Mouse (Mus musculus) left cerebral cortex, adult 18-20 months (tissue): ENCODE measurements around the gene Ccz1. TPM values are rescaled to one million over a fixed set of nuclear protein-coding genes. Genes with fewer than 3 reads are reported as not detected.
"Not testable (repeated sequence)": the region's sequence is repeated elsewhere in the genome, so short reads cannot be mapped to it uniquely, and the experiment has no call there.

Experiments used
- DNase-seq, 2 experiments: peaks; one replicate each; pipeline ENCODE4 v3.0.0; 2021 to 2022; ENCODE audit warnings: low spot score in 2 of 2, mixed read lengths in 1 of 2
- long read RNA-seq, 2 experiments: library from polyadenylated mRNA; stranded (forward); transcript quantifications; one replicate each; pipeline ENCODE4 v2.0.0; 2021
- total RNA-seq, 2 experiments: library from RNA; stranded (reverse); gene quantifications; 2 replicates each; pipeline ENCODE4 v1.2.3; 2021

Gene Ccz1
- total RNA-seq = 10 to 100 TPM; 37.5 to 42.8 TPM
- long read RNA-seq, experiment 1, transcript Ccz1-201 (15 exons, 1,769 nt) = major isoform, 50 of 53 reads
- long read RNA-seq, experiment 1, partial matches to known transcripts = 0 of 53 reads
- long read RNA-seq, experiment 1, other reads (novel, unspliced or antisense) = 3 of 53 reads
- long read RNA-seq, experiment 2, transcript Ccz1-201 (15 exons, 1,769 nt) = major isoform, 25 of 27 reads
- long read RNA-seq, experiment 2, partial matches to known transcripts = 0 of 27 reads
- long read RNA-seq, experiment 2, other reads (novel, unspliced or antisense) = 2 of 27 reads

GRCm38 (mm10) chr5:144014551-144015311 is at the start of gene Ccz1:
TSS of gene Ccz1 (minus strand) at chr5:144014877.
- DNase-seq = peak; percentile 66 to 79

GRCm38 (mm10) chr5:144064093-144064492 is 49.4 kb upstream of the Ccz1 start:
- DNase-seq = no peak

- no peak for DNase-seq
These were observed 39.7 kb upstream of the Ccz1 start for GRCm38 (mm10) chr5:144054340-144054739.

DNA sequence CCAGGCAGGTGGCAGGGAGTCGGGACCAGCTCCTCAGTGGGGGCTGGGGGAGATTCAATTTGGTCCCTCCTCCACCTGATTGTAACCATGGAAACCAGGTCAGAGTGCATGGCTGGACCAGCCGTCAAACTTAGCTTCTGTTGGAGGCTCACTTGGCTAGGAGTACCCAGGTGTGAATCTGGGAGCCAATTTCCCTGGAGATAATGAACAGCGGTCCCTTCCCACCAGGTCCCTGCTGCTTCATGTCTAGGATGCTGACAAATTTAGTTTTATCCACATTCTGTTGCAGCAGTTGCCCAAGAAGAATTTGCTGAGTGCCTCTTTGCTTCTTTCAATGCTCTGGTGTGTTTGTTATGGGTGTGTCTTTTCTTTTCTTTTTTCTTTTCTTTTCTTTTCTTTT is 38.8 kb upstream of the Ccz1 start:
- no peak for DNase-seq

DNA sequence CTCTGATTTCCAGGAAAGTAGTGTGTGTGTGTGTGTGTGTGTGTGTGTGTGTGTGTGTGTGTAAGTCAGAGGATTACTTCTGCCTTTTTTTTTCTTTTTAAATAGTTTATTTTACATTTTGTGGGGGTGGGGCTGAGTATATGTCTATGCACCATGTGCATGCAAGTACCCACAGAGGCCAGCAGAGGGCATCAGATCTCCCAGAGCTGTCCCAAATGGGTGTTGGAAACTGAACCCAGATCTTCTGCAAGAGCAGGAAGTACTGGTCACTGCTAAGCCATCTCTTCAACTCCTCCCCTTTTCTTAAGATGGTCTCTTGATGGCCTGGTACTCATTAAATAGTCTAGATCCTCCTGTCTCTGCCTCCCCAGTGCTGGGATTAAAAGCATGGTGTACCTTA is 36.6 kb upstream of the Ccz1 start:
- DNase-seq = no peak

DNA sequence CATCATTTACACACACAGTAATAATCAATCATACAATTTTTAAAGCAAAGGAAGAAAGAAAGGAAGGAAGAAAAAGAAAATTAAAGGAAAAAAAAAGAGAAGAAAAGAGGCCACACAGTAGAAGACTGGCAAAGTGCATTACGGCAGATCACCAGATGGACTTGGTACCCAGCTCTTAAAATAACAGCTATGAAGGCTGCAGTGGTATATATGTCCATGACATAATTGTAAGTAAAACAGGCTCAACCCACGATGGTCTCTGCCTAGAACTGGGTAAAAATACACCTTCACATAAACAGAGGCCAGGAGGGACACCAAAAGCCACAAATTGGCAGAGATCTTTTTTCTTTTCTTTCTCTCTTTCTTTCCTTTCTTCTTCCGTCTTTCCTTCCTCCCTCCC is 35.2 kb upstream of the Ccz1 start:
- no peak for DNase-seq

DNA sequence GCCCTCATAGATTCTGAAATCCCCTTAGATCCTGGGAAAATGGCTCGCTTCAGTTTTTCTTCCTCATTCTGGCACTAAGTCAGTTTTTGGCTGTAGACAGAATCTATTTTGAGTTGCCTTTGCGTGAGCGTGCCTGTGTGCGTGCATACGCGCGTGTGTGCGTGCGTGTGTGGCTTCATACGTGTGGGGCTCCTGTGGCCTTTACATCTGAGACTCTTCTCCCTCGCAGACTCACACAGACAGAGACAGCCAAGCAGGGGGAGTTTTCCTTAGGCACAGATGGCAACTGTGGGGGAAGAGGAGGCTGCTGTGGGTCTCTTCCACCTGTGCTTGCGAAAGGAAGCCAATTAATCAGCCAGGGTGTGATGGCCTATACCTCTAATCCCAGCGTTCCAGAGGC is 32.6 kb upstream of the Ccz1 start:
- peak; percentile 31 to 51 for DNase-seq

DNA sequence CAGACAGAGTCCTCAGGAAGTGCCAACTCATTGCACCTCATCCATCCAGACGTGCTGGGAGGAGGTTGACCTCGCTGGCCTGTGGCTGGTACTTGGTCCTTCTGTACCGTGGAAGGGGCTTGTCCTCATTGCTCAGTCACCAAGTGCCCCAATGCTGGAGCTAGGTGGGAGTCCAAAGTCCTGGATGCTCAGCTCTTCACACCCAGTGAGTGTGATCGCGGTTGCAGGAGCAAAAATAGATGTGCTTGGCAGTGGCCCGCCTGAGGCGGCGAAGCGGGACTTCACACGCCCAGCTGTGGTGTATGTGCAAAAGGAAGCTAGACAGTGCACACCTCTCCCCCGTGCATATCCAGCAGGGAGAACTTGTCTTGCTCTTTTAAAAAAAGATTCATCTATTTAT is 28.5 kb upstream of the Ccz1 start:
- peak in 1 of 2 experiments; percentile 29 for DNase-seq

DNA sequence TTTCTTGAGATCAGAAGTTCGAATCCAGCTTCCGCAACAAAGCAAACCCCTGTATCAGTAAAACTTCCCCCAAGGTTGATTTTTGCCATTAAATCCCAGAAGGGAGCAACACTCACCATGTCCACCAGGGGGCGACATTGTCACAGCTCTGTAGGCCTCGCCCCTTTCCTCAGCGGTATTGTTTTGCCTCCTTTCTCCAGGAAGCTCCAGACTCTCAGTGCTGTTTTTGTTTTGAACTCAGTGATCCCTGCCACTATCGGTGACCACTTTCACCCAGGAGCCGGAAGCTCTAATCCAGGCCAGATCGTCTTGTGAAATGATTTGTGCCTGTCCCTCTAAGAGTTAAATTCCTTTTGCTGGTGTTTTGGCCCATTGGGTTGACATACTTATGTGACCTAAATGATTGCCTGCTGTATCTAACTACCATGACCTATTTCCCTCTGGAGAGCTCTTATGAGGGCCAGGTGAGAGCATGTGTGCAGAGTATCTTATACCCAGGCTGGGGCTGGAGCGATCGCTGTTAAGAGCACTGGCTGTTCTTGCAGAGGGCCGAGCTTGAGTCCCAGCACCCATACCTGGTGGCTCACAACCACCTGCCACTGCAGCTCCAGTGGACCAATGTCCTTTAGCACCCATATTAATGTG is 26.2 kb upstream of the Ccz1 start:
- DNase-seq = peak; percentile 78

- no peak for DNase-seq
These were observed 25.2 kb upstream of the Ccz1 start for GRCm38 (mm10) chr5:144039886-144040285.

- no peak for DNase-seq
These were observed 24.5 kb upstream of the Ccz1 start for GRCm38 (mm10) chr5:144039156-144039675.

- DNase-seq = peak; percentile 32 to 52
These were observed 22.3 kb upstream of the Ccz1 start for GRCm38 (mm10) chr5:144036952-144037351.

- DNase-seq = peak in 1 of 2 experiments; percentile 47
These were observed 19.9 kb upstream of the Ccz1 start for GRCm38 (mm10) chr5:144034567-144034966.

DNA sequence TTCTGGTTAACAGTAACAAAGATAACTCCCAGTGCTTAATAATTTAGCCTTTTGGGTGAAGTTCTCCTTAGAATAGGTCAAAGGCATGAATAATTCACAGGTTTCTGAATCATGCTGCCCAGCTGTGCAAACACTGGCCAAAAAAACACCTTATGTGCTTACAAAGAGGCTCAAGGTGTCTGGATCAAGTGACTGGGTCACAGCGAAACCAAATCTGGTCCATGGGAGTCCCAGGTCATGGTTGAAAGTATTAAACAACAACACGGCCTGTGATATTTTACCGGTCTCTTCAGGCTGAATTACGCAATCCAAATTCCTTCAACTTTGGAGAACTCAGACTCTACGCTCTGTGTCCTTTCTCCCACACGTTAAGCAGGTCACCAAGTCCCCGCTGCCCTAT is 17.8 kb upstream of the Ccz1 start:
- no peak for DNase-seq

- no peak for DNase-seq
These were observed 12.1 kb upstream of the Ccz1 start, which contains the start of gene Ocm for GRCm38 (mm10) chr5:144026620-144027263. TSS of gene Ocm (minus strand) at chr5:144026670.

DNA sequence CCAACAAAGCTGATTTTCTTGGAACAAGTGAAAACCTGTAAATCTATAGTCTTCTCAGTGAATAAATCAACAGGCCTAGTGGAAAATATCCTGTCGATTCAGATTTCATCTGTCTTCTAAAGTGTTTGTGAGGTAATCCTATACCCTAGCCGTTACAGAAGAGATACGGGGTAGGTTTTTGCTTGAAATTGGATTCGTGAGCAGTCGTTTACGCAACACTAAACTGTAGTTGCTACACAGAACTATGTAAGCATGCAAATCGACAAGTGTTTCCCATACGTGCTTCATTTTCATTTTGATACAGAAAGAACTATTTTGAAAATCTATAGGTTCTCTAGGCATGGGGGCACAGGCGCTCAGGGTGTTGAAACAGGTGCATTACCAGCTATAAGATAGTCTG is 1.2 kb upstream of the Ccz1 start:
- DNase-seq = no peak

DNA sequence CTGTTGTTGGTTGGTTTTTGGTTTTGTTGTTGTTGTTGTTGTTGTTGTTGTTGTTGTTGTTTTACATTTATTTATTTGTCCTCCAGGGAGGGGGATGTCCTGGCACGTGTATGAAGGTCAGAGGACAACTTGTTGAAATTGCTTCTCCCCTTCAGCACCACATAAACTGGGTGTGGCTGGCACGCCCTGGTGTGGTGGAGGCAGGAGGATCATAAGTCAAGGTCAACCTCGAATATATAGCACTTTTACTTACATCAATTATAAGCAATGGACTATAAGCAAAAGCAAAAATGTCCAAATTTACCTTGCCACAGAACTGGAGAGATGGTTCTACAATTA is 604 bp upstream of the Ccz1 start:
- DNase-seq = no peak

- not testable (repeated sequence) for DNase-seq
These were observed 1.1 kb downstream of the Ccz1 start for GRCm38 (mm10) chr5:144013366-144014134.

- no peak for DNase-seq
These were observed 12.1 kb downstream of the Ccz1 start for GRCm38 (mm10) chr5:144002461-144003192.

GRCm38 (mm10) chr5:143999409-143999808 is 15.3 kb downstream of the Ccz1 start:
- DNase-seq = no peak
